Mouse (Mus musculus): ENCODE measurements around the gene Mgl2. TPM values are rescaled to one million over a fixed set of nuclear protein-coding genes. Genes with fewer than 3 reads are reported as not detected.
A peak's percentile ranks its signal among the peaks of the same experiment; 100 is the strongest.

The Mgl2 gene
- polyA plus RNA-seq (2016; fragmentation: Nextera tagmentation; extraction: Ambion mirVana), result 0.28 and 0.59 TPM in 2 replicates

- no peaks in the 10 kb centered on the region for H3K27me3 ChIP-seq (ENCODE audit: insufficient read depth, poor library complexity, severe bottlenecking)
- H3K4me1 ChIP-seq, result no peaks in the 10 kb centered on the region
- no peaks in the 10 kb centered on the region for H3K9me3 ChIP-seq
- 61% methylated on average over 9 of the region's 9 CpGs for whole genome bisulfite sequencing
- no peaks in the 10 kb centered on the region for H3K36me3 ChIP-seq
- no peak within 1 kb of the TSS for H3K27ac ChIP-seq
- H3K4me3 ChIP-seq, result no peak within 1 kb of the TSS
- peak; percentile 71 for DNase-seq (ENCODE audit: low spot score)
Measured at GRCm38 (mm10) chr11:70129926-70130379, at the start of gene Mgl2. TSS of gene Mgl2 (plus strand) at chr11:70130329.

- Histone ChIP-seq H3K27ac (no peak overlapping the region), H3K4me3 (no peak overlapping the region), H3K9me3 (no peaks in the 10 kb centered on the region), H3K4me1 (no peaks in the 10 kb centered on the region), H3K36me3 (no peaks in the 10 kb centered on the region), H3K27me3 (ENCODE audit: insufficient read depth, poor library complexity, severe bottlenecking) (no peaks in the 10 kb centered on the region)
- WGBS, result 79% methylated on average over 15 of the region's 15 CpGs
- DNase-seq (ENCODE audit: low spot score), result no peak
Measured at GRCm38 (mm10) chr11:70080803-70081590, 49.1 kb upstream of the Mgl2 start.

GRCm38 (mm10) chr11:70084563-70084962 is 45.6 kb upstream of the Mgl2 start:
- Histone ChIP-seq H3K9me3 (no peaks in the 10 kb centered on the region), H3K4me3 (no peak overlapping the region), H3K27me3 (ENCODE audit: insufficient read depth, poor library complexity, severe bottlenecking) (no peaks in the 10 kb centered on the region), H3K36me3 (no peaks in the 10 kb centered on the region), H3K4me1 (no peaks in the 10 kb centered on the region), H3K27ac (no peak overlapping the region)
- DNase-seq (ENCODE audit: low spot score), result no peak
- WGBS, result 76% methylated on average over 8 of the region's 8 CpGs

GRCm38 (mm10) chr11:70091986-70092783 is 37.9 kb upstream of the Mgl2 start, which contains the start of gene Asgr2:
TSS of gene Asgr2 (plus strand) at chr11:70092644.
- 76% methylated on average over 12 of the region's 12 CpGs for WGBS
- no peak within 1 kb of the TSS for H3K4me3 ChIP-seq
- DNase-seq (ENCODE audit: low spot score), result no peak
- H3K9me3 ChIP-seq, result no peaks in the 10 kb centered on the region
- no peaks in the 10 kb centered on the region; the same call in 1 of the 2 replicates for H3K4me1 ChIP-seq
- H3K27me3 ChIP-seq (ENCODE audit: insufficient read depth, poor library complexity, severe bottlenecking), result 0 out of 2 replicates have a peak, but pooled peaks cover 4% of the 10 kb centered on the region
- H3K27ac ChIP-seq, result no peak within 1 kb of the TSS
- no peaks in the 10 kb centered on the region for H3K36me3 ChIP-seq

- Histone ChIP-seq H3K9me3 (no peaks in the 10 kb centered on the region), H3K27ac (no peak overlapping the region), H3K36me3 (no peaks in the 10 kb centered on the region), H3K27me3 (ENCODE audit: insufficient read depth, poor library complexity, severe bottlenecking) (0 out of 2 replicates have a peak, but pooled peaks cover 4% of the 10 kb centered on the region), H3K4me1 (peaks cover 4% of the 10 kb centered on the region; the same call in 1 of the 2 replicates), H3K4me3 (no peak overlapping the region)
- DNase-seq (ENCODE audit: low spot score), result no peak
- 69% methylated on average over 11 of the region's 11 CpGs for WGBS
Measured at GRCm38 (mm10) chr11:70097396-70097795, 32.7 kb upstream of the Mgl2 start.

GRCm38 (mm10) chr11:70099102-70099501 is 31.0 kb upstream of the Mgl2 start:
- Histone ChIP-seq H3K9me3 (no peaks in the 10 kb centered on the region), H3K4me3 (no peak overlapping the region), H3K27ac (no peak overlapping the region), H3K36me3 (no peaks in the 10 kb centered on the region), H3K27me3 (ENCODE audit: insufficient read depth, poor library complexity, severe bottlenecking) (0 out of 2 replicates have a peak, but pooled peaks cover 4% of the 10 kb centered on the region), H3K4me1 (peaks cover 4% of the 10 kb centered on the region; the same call in 1 of the 2 replicates)
- DNase-seq (ENCODE audit: low spot score), result no peak
- 86% methylated on average over 2 of the region's 2 CpGs for WGBS

- 74% methylated on average over 2 of the region's 2 CpGs for WGBS
- no peak for DNase-seq (ENCODE audit: low spot score)
- 0 out of 2 replicates have a peak, but pooled peaks cover 4% of the 10 kb centered on the region for H3K27me3 ChIP-seq (ENCODE audit: insufficient read depth, poor library complexity, severe bottlenecking)
- H3K36me3 ChIP-seq, result no peaks in the 10 kb centered on the region
- no peaks in the 10 kb centered on the region for H3K9me3 ChIP-seq
- H3K27ac ChIP-seq, result no peak overlapping the region
- H3K4me3 ChIP-seq, result no peak overlapping the region
- peaks cover 4% of the 10 kb centered on the region; the same call in 1 of the 2 replicates for H3K4me1 ChIP-seq
Measured at GRCm38 (mm10) chr11:70099809-70100208, 30.3 kb upstream of the Mgl2 start.

- Histone ChIP-seq H3K4me3 (no peak overlapping the region), H3K27ac (no peak overlapping the region), H3K27me3 (ENCODE audit: insufficient read depth, poor library complexity, severe bottlenecking) (no peaks in the 10 kb centered on the region), H3K9me3 (no peaks in the 10 kb centered on the region), H3K36me3 (no peaks in the 10 kb centered on the region), H3K4me1 (no peaks in the 10 kb centered on the region)
- DNase-seq (ENCODE audit: low spot score), result no peak
- WGBS, result 79% methylated on average over 14 of the region's 14 CpGs
Measured at GRCm38 (mm10) chr11:70103701-70104315, 26.3 kb upstream of the Mgl2 start.

- Histone ChIP-seq H3K27me3 (ENCODE audit: insufficient read depth, poor library complexity, severe bottlenecking) (no peaks in the 10 kb centered on the region), H3K4me3 (no peak overlapping the region), H3K36me3 (no peaks in the 10 kb centered on the region), H3K4me1 (no peaks in the 10 kb centered on the region), H3K27ac (no peak overlapping the region), H3K9me3 (no peaks in the 10 kb centered on the region)
- DNase-seq (ENCODE audit: low spot score), result no peak
- 49% methylated on average over 8 of the region's 8 CpGs for WGBS
Measured at GRCm38 (mm10) chr11:70107085-70107484, 23.0 kb upstream of the Mgl2 start.

- no peak for DNase-seq (ENCODE audit: low spot score)
- no peaks in the 10 kb centered on the region for H3K36me3 ChIP-seq
- H3K27me3 ChIP-seq (ENCODE audit: insufficient read depth, poor library complexity, severe bottlenecking), result no peaks in the 10 kb centered on the region
- no peaks in the 10 kb centered on the region for H3K4me1 ChIP-seq
- no peaks in the 10 kb centered on the region for H3K9me3 ChIP-seq
- H3K4me3 ChIP-seq, result no peak overlapping the region
- 68% methylated on average over 3 of the region's 3 CpGs for WGBS
- H3K27ac ChIP-seq, result no peak overlapping the region
Measured at GRCm38 (mm10) chr11:70110146-70110545, 20.0 kb upstream of the Mgl2 start.

GRCm38 (mm10) chr11:70114562-70114961 is 15.6 kb upstream of the Mgl2 start:
- H3K9me3 ChIP-seq, result no peaks in the 10 kb centered on the region
- no peaks in the 10 kb centered on the region for H3K4me1 ChIP-seq
- 52% methylated on average over 4 of the region's 4 CpGs for WGBS
- no peak for DNase-seq (ENCODE audit: low spot score)
- no peak overlapping the region for H3K4me3 ChIP-seq
- no peak overlapping the region for H3K27ac ChIP-seq
- no peaks in the 10 kb centered on the region for H3K27me3 ChIP-seq (ENCODE audit: insufficient read depth, poor library complexity, severe bottlenecking)
- no peaks in the 10 kb centered on the region for H3K36me3 ChIP-seq

- no peaks in the 10 kb centered on the region for H3K36me3 ChIP-seq
- no peaks in the 10 kb centered on the region for H3K4me1 ChIP-seq
- no peak overlapping the region for H3K4me3 ChIP-seq
- H3K27me3 ChIP-seq (ENCODE audit: insufficient read depth, poor library complexity, severe bottlenecking), result no peaks in the 10 kb centered on the region
- 93% methylated on average over 3 of the region's 3 CpGs for WGBS
- no peak for DNase-seq (ENCODE audit: low spot score)
- H3K27ac ChIP-seq, result no peak overlapping the region
- peaks cover 3% of the 10 kb centered on the region; the same call in 1 of the 2 replicates for H3K9me3 ChIP-seq
Measured at GRCm38 (mm10) chr11:70115901-70116300, 14.2 kb upstream of the Mgl2 start.
